Mouse (Mus musculus) CH12.LX (cell line): ENCODE measurements around the gene Lrrc10. TPM values are rescaled to one million over a fixed set of nuclear protein-coding genes. Genes with fewer than 3 reads are reported as not detected.

Experiments used
- DNase-seq: peaks from one replicate; pipeline ENCODE4 v3.0.0-alpha.2; 2013; ENCODE audit errors: extremely low read depth
- H3K27ac ChIP-seq: 2 replicates; pipeline ENCODE4 v1.5.1; 2012; ENCODE audit warnings: low read depth, mild to moderate bottlenecking, control low read depth, moderate library complexity; ENCODE audit not compliant: insufficient read depth
- H3K27me3 ChIP-seq: replicated peaks from 2 replicates; pipeline ENCODE3; 2012; ENCODE audit warnings: inconsistent platforms
- H3K36me3 ChIP-seq, 2 experiments: replicated peaks in 1 of 2; 2 replicates each; pipeline versions ENCODE3 to v1.6.1; 2012; ENCODE audit warnings: inconsistent platforms in 1 of 2, low read length in 1 of 2, mild to moderate bottlenecking in 1 of 2, mixed read lengths in 1 of 2, moderate library complexity in 1 of 2; ENCODE audit not compliant: control insufficient read depth in 1 of 2, insufficient read depth in 1 of 2
- H3K4me1 ChIP-seq, 2 experiments: 2 replicates each; pipeline ENCODE4 v1.6.1; 2012; ENCODE audit warnings: inconsistent platforms in 1 of 2, moderate library complexity in 1 of 2; ENCODE audit not compliant: insufficient read depth in 2 of 2, control insufficient read depth in 1 of 2
- H3K4me2 ChIP-seq: 2 replicates; pipeline ENCODE4 v1.6.1; 2012; ENCODE audit warnings: low read depth, mild to moderate bottlenecking, control low read depth; ENCODE audit not compliant: poor library complexity, insufficient read depth, severe bottlenecking
- H3K4me3 ChIP-seq, 3 experiments: fragments of 150-350 bp in 1 of 3; sonication (generic) in 1 of 3; replicated peaks in 1 of 3; 2 replicates each; pipeline versions ENCODE3 to v1.5.1; 2011 to 2012; ENCODE audit warnings: low read depth in 2 of 3, low read length in 2 of 3, mild to moderate bottlenecking in 2 of 3, moderate library complexity in 2 of 3, control low read depth in 1 of 3, improper control_type of control experiment in 1 of 3, inconsistent platforms in 1 of 3, mixed read lengths in 1 of 3; ENCODE audit not compliant: poor library complexity in 1 of 3
- H3K79me2 ChIP-seq: replicated peaks from 2 replicates; pipeline ENCODE4 v1.6.1; 2012; ENCODE audit warnings: mild to moderate bottlenecking, moderate library complexity; ENCODE audit not compliant: control insufficient read depth, poor library complexity, insufficient read depth, severe bottlenecking; ENCODE audit errors: extremely low read depth
- H3K9ac ChIP-seq: 2 replicates; pipeline ENCODE4 v1.6.1; 2012; ENCODE audit warnings: low read depth, mild to moderate bottlenecking, control low read depth, moderate library complexity; ENCODE audit not compliant: insufficient read depth
- H3K9me3 ChIP-seq: replicated peaks from 2 replicates; pipeline ENCODE3; 2012; ENCODE audit warnings: low read length, inconsistent platforms, mixed read lengths
- CTCF ChIP-seq, 2 experiments: IDR thresholded peaks in 1 of 2; conservative IDR thresholded peaks in 1 of 2; 2 replicates each; pipeline ENCODE4 v1.5.1; 2011 to 2012; ENCODE audit warnings: low read depth in 2 of 2, low read length in 2 of 2, improper control_type of control experiment in 1 of 2, inconsistent platforms in 1 of 2, mild to moderate bottlenecking in 1 of 2, moderate library complexity in 1 of 2
- ETS1 ChIP-seq: conservative IDR thresholded peaks from 2 replicates; pipeline ENCODE4 v1.6.1; 2012; ENCODE audit warnings: low read depth, mild to moderate bottlenecking, inconsistent platforms, low read length, improper control_type of control experiment, moderate library complexity
- GABPA ChIP-seq: IDR thresholded peaks from 2 replicates; pipeline ENCODE4 v1.6.1; 2012; ENCODE audit warnings: low read depth, low read length, improper control_type of control experiment, inconsistent platforms; ENCODE audit not compliant: insufficient replicate concordance
- IRF4 ChIP-seq: IDR thresholded peaks from 2 replicates; pipeline ENCODE4 v1.6.1; 2014; ENCODE audit warnings: low read depth, mild to moderate bottlenecking, inconsistent platforms, low read length, improper control_type of control experiment
- JUN ChIP-seq: IDR thresholded peaks from 2 replicates; pipeline ENCODE4 v1.6.1; 2011; ENCODE audit warnings: low read depth, mild to moderate bottlenecking, low read length, improper control_type of control experiment, moderate library complexity; ENCODE audit not compliant: insufficient read depth
- JUND ChIP-seq: conservative IDR thresholded peaks from 2 replicates; pipeline ENCODE4 v1.6.1; 2011; ENCODE audit warnings: low read depth, low read length, improper control_type of control experiment
- MAX ChIP-seq: IDR thresholded peaks from 2 replicates; pipeline ENCODE4 v1.6.1; 2011; ENCODE audit warnings: low read length, improper control_type of control experiment
- MEF2A ChIP-seq: IDR thresholded peaks from 2 replicates; pipeline ENCODE4 v1.6.1; 2014; ENCODE audit warnings: low read depth, mild to moderate bottlenecking, inconsistent platforms, low read length, improper control_type of control experiment, borderline replicate concordance
- RAD21 ChIP-seq: IDR thresholded peaks from 2 replicates; pipeline ENCODE4 v1.6.1; 2011; ENCODE audit warnings: low read depth, mild to moderate bottlenecking, low read length, improper control_type of control experiment, moderate library complexity
- SIN3A ChIP-seq: IDR thresholded peaks from 2 replicates; pipeline ENCODE4 v1.6.1; 2012; ENCODE audit warnings: low read length, improper control_type of control experiment, inconsistent platforms
- SMC3 ChIP-seq: IDR thresholded peaks from 2 replicates; pipeline ENCODE4 v1.6.1; 2011; ENCODE audit warnings: low read depth, low read length, improper control_type of control experiment
- TBP ChIP-seq: conservative IDR thresholded peaks from 2 replicates; pipeline ENCODE4 v1.6.1; 2011; ENCODE audit warnings: low read depth, low read length, improper control_type of control experiment
- UBTF ChIP-seq: IDR thresholded peaks from 2 replicates; pipeline ENCODE4 v1.6.1; 2012; ENCODE audit warnings: low read depth, mild to moderate bottlenecking, inconsistent platforms, low read length, improper control_type of control experiment, moderate library complexity
- ZC3H11A ChIP-seq: IDR thresholded peaks from 2 replicates; pipeline ENCODE4 v1.6.1; 2012; ENCODE audit warnings: low read depth, mild to moderate bottlenecking, inconsistent platforms, low read length, improper control_type of control experiment
- ZMIZ1 ChIP-seq: IDR thresholded peaks from 2 replicates; pipeline ENCODE4 v1.6.1; 2012; ENCODE audit warnings: low read depth, mild to moderate bottlenecking, inconsistent platforms, low read length, improper control_type of control experiment
- dilution Hi-C: fragments of 300-500 bp; cut with MboI; formaldehyde crosslinking; loops from 2 replicates; pipeline ENCODE4 v1.14.3; 2020; ENCODE audit warnings: low sequenced_read_pairs; ENCODE audit not compliant: extremely low pct_unique_long_range_greater_than_20kb, extremely low pct_ligation_motif_present
- in situ Hi-C: fragments of 300-500 bp; cut with MboI; formaldehyde crosslinking; loops from 3 replicates; pipeline ENCODE4 v1.14.3; 2019; ENCODE audit warnings: low sequenced_read_pairs, low pct_ligation_motif_present, low pct_unique_long_range_greater_than_20kb, mixed read lengths
- polyA plus RNA-seq: library from polyadenylated mRNA; unstranded; fragments of >175 nt; gene quantifications from 2 replicates; pipeline ENCODE4 v1.2.1, GENCODE M21; 2012; ENCODE audit warnings: low read depth; ENCODE audit not compliant: insufficient read length
- total RNA-seq, 2 experiments: library from RNA; depleted of rRNA; stranded (reverse); fragments of 300-350 nt in 1 of 2; fragments of >200 nt in 1 of 2; gene quantifications; 2 replicates each; pipeline ENCODE4 v1.2.3; 2012 to 2014

The Lrrc10 gene
- total and polyA plus RNA-seq, 3 experiments, result not detected

- in situ Hi-C loops, result loop anchor here (10.0 to 25.0 kb wide), 2 partner anchors 59 to 696 kb away; partner anchors contain the start of gene Gm10271
- dilution Hi-C loops, result no loop called here
- Histone ChIP-seq H3K27ac (no peak overlapping the region), H3K4me3 (no peak overlapping the region), H3K9ac (no peak overlapping the region), H3K4me1 (peaks cover 2% of the 10 kb centered on the region in 2 experiments; a peak in 1 of 4 replicates), H3K79me2 (no peaks in the 10 kb centered on the region), H3K9me3 (no peaks in the 10 kb centered on the region), H3K36me3 (no peaks in the 10 kb centered on the region), H3K4me2 (peak overlapping the region; percentile 70), H3K27me3 (peaks cover 1% of the 10 kb centered on the region)
- no peak for TF ChIP-seq ZMIZ1
- TF ChIP-seq ZC3H11A, result peak; percentile 37; the same call in 1 of the 2 replicates
- TF ChIP-seq SMC3, result peak; percentile 91
- no peak for TF ChIP-seq UBTF
- no peak for TF ChIP-seq ETS1
- peak; percentile 24; the same call in 1 of the 2 replicates for TF ChIP-seq MEF2A
- TF ChIP-seq TBP, result no peak
- no peak for TF ChIP-seq MAX
- peak; percentile 60 to 94; a peak in 3 of 4 replicates for TF ChIP-seq CTCF (conservative IDR thresholded peaks at IDR 0.05 in 1 of 2, IDR thresholded peaks at IDR 0.05 in 1 of 2; ENCODE audit: low read depth in 2 of 2, low read length in 2 of 2)
- TF ChIP-seq RAD21, result peak; percentile 89
- TF ChIP-seq JUND, result peak; percentile 83
- TF ChIP-seq IRF4, result peak; percentile 36; the same call in 1 of the 2 replicates
- TF ChIP-seq JUN, result peak; percentile 44; the same call in 1 of the 2 replicates
- no peak for TF ChIP-seq GABPA
- peak; percentile 89 for DNase-seq
Observed at GRCm38 (mm10) chr10:117033785-117034184, 11.4 kb upstream of the Lrrc10 start.

GRCm38 (mm10) chr10:117040355-117040754, 4.8 kb upstream of the Lrrc10 start:
- in situ Hi-C loops, result loop anchor here (25.0 kb wide), 1 partner anchor 703 kb away; no protein-coding TSS in a partner anchor
- H3K4me2 ChIP-seq, result no peak overlapping the region
- H3K27me3 ChIP-seq, result no peaks in the 10 kb centered on the region
- DNase-seq, result no peak
- no peak overlapping the region for H3K4me3 ChIP-seq
- no peak overlapping the region for H3K9ac ChIP-seq
- dilution Hi-C loops, result no loop called here
- TF ChIP-seq SIN3A (no peak), RAD21 (peak; percentile 48), SMC3 (peak; percentile 37; the same call in 1 of the 2 replicates), CTCF (conservative IDR thresholded peaks at IDR 0.05 in 1 of 2, IDR thresholded peaks at IDR 0.05 in 1 of 2; ENCODE audit: low read depth in 2 of 2, low read length in 2 of 2) (peak in 1 of 2 experiments; percentile 58; a peak in 2 of 4 replicates)
- H3K79me2 ChIP-seq, result no peaks in the 10 kb centered on the region
- H3K27ac ChIP-seq, result no peak overlapping the region
- no peaks in the 10 kb centered on the region for H3K9me3 ChIP-seq
- H3K36me3 ChIP-seq, result peaks cover 0 to 2% of the 10 kb centered on the region in 2 experiments
- H3K4me1 ChIP-seq, result no peaks in the 10 kb centered on the region
